Mouse (Mus musculus): Measurements from ENCODE around the gene Angptl2. TPM values are rescaled to one million over a fixed set of nuclear protein-coding genes. Genes with fewer than 3 reads are reported as not detected.
"Not testable (repeated sequence)": the region's sequence is repeated elsewhere in the genome, so short reads cannot be mapped to it uniquely, and the experiment has no call there.

Angptl2 gene
- total and polyA plus RNA-seq, 3 experiments: 24.0 to 48.3 (median 32.5) TPM

GRCm38 (mm10) chr2:33200368-33201068 is 15.4 kb upstream of the Angptl2 start:
- no peak for DNase-seq

- DNase-seq: no peak
These were observed 12.6 kb upstream of the Angptl2 start for GRCm38 (mm10) chr2:33203284-33203683.

GRCm38 (mm10) chr2:33204980-33205379 is 10.9 kb upstream of the Angptl2 start:
- peak; percentile 77 for DNase-seq

GRCm38 (mm10) chr2:33205939-33206525 is 9.8 kb upstream of the Angptl2 start:
- DNase-seq: no peak

- DNase-seq: no peak
These were observed 8.8 kb upstream of the Angptl2 start for GRCm38 (mm10) chr2:33207069-33207468.

- DNase-seq: no peak
These were observed 7.7 kb upstream of the Angptl2 start for GRCm38 (mm10) chr2:33208134-33208533.

GRCm38 (mm10) chr2:33210841-33211240 is 5.0 kb upstream of the Angptl2 start:
- DNase-seq: no peak

- DNase-seq: not testable (repeated sequence)
These were observed 4.6 kb upstream of the Angptl2 start for GRCm38 (mm10) chr2:33211263-33211662.

GRCm38 (mm10) chr2:33215177-33215699 is 631 bp upstream of the Angptl2 start:
- no peak for DNase-seq

GRCm38 (mm10) chr2:33216645-33217424 is 966 bp downstream of the Angptl2 start:
- DNase-seq: no peak

- no peak for DNase-seq
These were observed 1.5 kb downstream of the Angptl2 start for GRCm38 (mm10) chr2:33217425-33217794.

- DNase-seq: peak; percentile 42
These were observed 3.2 kb downstream of the Angptl2 start for GRCm38 (mm10) chr2:33218903-33219625.

GRCm38 (mm10) chr2:33219637-33220036 is 3.8 kb downstream of the Angptl2 start:
- no peak for DNase-seq

- no peak for DNase-seq
These were observed 4.4 kb downstream of the Angptl2 start for GRCm38 (mm10) chr2:33220246-33220645.

GRCm38 (mm10) chr2:33220674-33221338 is 4.9 kb downstream of the Angptl2 start:
- no peak for DNase-seq

- DNase-seq: peak; percentile 27
These were observed 5.6 kb downstream of the Angptl2 start for GRCm38 (mm10) chr2:33221339-33221900.

- no peak for DNase-seq
These were observed 6.6 kb downstream of the Angptl2 start for GRCm38 (mm10) chr2:33222480-33222879.

- DNase-seq: no peak
These were observed 7.9 kb downstream of the Angptl2 start for GRCm38 (mm10) chr2:33223656-33224358.

GRCm38 (mm10) chr2:33225921-33226320 is 10.1 kb downstream of the Angptl2 start:
- no peak for DNase-seq

- DNase-seq: no peak
These were observed 12.2 kb downstream of the Angptl2 start for GRCm38 (mm10) chr2:33228077-33228476.

GRCm38 (mm10) chr2:33228551-33228950 is 12.7 kb downstream of the Angptl2 start:
- no peak for DNase-seq
